Mouse (Mus musculus): ENCODE results near the gene Uba2. TPM values are rescaled to one million over a fixed set of nuclear protein-coding genes. Genes with fewer than 3 reads are reported as not detected.

The Uba2 gene
- polyA plus RNA-seq, 1 experiment = 39.0 TPM

Other genes starting within 250 kb of the Uba2 start
- gene Scgb2b26, start 224.6 kb downstream of the Uba2 start, polyA plus RNA-seq (2012; ENCODE audit: insufficient read depth, insufficient read length, missing spikeins) = not detected in 2 replicates
- gene Scgb2b27, start 155.7 kb downstream of the Uba2 start, polyA plus RNA-seq (2012; ENCODE audit: insufficient read depth, insufficient read length, missing spikeins) = not detected in 2 replicates
- gene Scgb1b27, start 148.1 kb downstream of the Uba2 start, polyA plus RNA-seq (2012; ENCODE audit: insufficient read depth, insufficient read length, missing spikeins) = not detected in 2 replicates
- gene Scgb1b30, start 74.2 kb downstream of the Uba2 start, polyA plus RNA-seq (2012; ENCODE audit: insufficient read depth, insufficient read length, missing spikeins) = not detected in 2 replicates
- 2.6 and 4.4 TPM in 2 replicates for gene Wtip, start 36.3 kb downstream of the Uba2 start, polyA plus RNA-seq (2012; ENCODE audit: insufficient read depth, insufficient read length, missing spikeins)
- gene Pdcd2l, start 27.1 kb upstream of the Uba2 start, polyA plus RNA-seq (2012; ENCODE audit: insufficient read depth, insufficient read length, missing spikeins) = 11.5 and 22.8 TPM in 2 replicates
- gene Gpi1, start 60.7 kb upstream of the Uba2 start, polyA plus RNA-seq (2012; ENCODE audit: insufficient read depth, insufficient read length, missing spikeins) = 1,085 and 1,523 TPM in 2 replicates
- gene Gm6096, start 81.4 kb upstream of the Uba2 start, polyA plus RNA-seq (2012; ENCODE audit: insufficient read depth, insufficient read length, missing spikeins) = not detected in 2 replicates
- 19.2 and 24.8 TPM in 2 replicates for gene 4931406P16Rik, start 144.0 kb upstream of the Uba2 start, polyA plus RNA-seq (2012; ENCODE audit: insufficient read depth, insufficient read length, missing spikeins)
- gene Lsm14a, start 223.7 kb upstream of the Uba2 start, polyA plus RNA-seq (2012; ENCODE audit: insufficient read depth, insufficient read length, missing spikeins) = 45.1 and 57.4 TPM in 2 replicates

All from brown adipose tissue, adult 24 weeks (tissue).